Comparison of ENCODE assay signal across 12 mouse cellular contexts in the genomic region with DNA sequence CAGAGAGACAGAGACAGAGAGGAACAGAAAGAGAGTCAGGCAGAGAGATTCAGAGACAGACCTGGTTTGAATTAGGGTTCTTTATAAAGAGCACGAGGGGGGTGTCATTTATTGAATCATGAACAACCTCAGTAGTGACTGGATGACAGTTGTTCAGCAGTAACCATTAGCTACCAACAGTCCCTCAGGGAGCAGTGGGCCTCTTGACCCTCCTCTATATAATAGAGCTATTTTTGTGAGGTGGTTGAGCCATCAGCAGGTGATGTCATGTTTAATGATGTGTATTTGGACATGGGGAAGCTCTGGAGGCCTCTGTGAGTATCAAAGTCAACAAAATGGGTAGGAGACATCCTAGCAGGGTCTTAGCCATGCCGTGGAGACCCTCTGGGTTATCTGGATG. TPM values are rescaled to one million over a fixed set of nuclear protein-coding genes. Genes with fewer than 3 reads are reported as not detected.
DNase-seq lines count a peak whose midpoint lies in the region; ATAC-seq and TF ChIP-seq lines count a peak whose summit lies in the region.
"Had no signal": no experiment of that assay in that cellular context is flagged by ENCODE, and none has a peak within 500 bp of the region (broad histone marks: within the 10 kb centered on the region; RNA-seq: fewer than 3 reads in every experiment).

No protein-coding gene starts in this region.

- H3K27ac ChIP-seq in heart, embryonic 13.5 days (replicated peaks): peak overlapping the region; percentile 83
- peak overlapping the region; percentile 27; the same call in 1 of the 2 replicates for H3K27ac ChIP-seq in lung, embryonic 14.5 days (ENCODE audit: low read depth)
- peak overlapping the region; percentile 97 for H3K27ac ChIP-seq in bone marrow macrophage, adult 2 months (ENCODE audit: insufficient read depth, low read depth, low read length)
- H3K27ac ChIP-seq: embryonic facial prominence, embryonic 13.5 days; forebrain, embryonic 10.5 days; limb, embryonic 15.5 days had no signal

- H3K4me2 ChIP-seq in heart, embryonic 13.5 days: peak overlapping the region; percentile 8; the same call in 1 of the 2 replicates
- H3K4me2 ChIP-seq in lung, embryonic 14.5 days: no peak overlapping the region
- H3K4me2 ChIP-seq: embryonic facial prominence, embryonic 13.5 days; limb, embryonic 15.5 days had no signal

- WGBS in heart, embryonic 13.5 days: 30% methylated on average over 2 of the region's 2 CpGs
- WGBS in lung, embryonic 14.5 days: 67% methylated on average over 2 of the region's 2 CpGs
- 67% methylated on average over 2 of the region's 2 CpGs for WGBS in lung, adult 2 months

- intact Hi-C loops in heart, postnatal 36 days (cut with DNase I): loop anchor here (2.0 to 5.0 kb wide), 2 partner anchors 16 to 39 kb away; a partner anchor contains a TSS

- TF ChIP-seq POLR2A in lung, adult 2 months (IDR thresholded peaks at IDR 0.05; ENCODE audit: borderline replicate concordance, extremely low read depth, low read depth, low read length): no peak
- no peak for TF ChIP-seq POLR2A in bone marrow macrophage, adult 2 months (IDR thresholded peaks at IDR 0.05; ENCODE audit: borderline replicate concordance, low read depth, low read length)

- peaks cover 50% of the 10 kb centered on the region for H3K4me1 ChIP-seq in heart, embryonic 13.5 days
- peaks cover 16% of the 10 kb centered on the region; the same call in 1 of the 2 replicates for H3K4me1 ChIP-seq in lung, embryonic 14.5 days (ENCODE audit: insufficient read depth)
- H3K4me1 ChIP-seq in lung, adult 2 months (ENCODE audit: control insufficient read depth, insufficient read depth, low read length): peaks cover 16% of the 10 kb centered on the region
- peaks cover 51% of the 10 kb centered on the region for H3K4me1 ChIP-seq in bone marrow macrophage, adult 2 months (ENCODE audit: control insufficient read depth, insufficient read depth, low read length)

- H3K27me3 ChIP-seq in heart, embryonic 13.5 days (replicated peaks): no peaks in the 10 kb centered on the region
- no peaks in the 10 kb centered on the region for H3K27me3 ChIP-seq in lung, embryonic 14.5 days (ENCODE audit: insufficient read depth, low read length)
- H3K27me3 ChIP-seq: embryonic facial prominence, embryonic 13.5 days; limb, embryonic 15.5 days had no signal

- no peak for TF ChIP-seq CTCF in lung, embryonic 14.5 days (IDR thresholded peaks at IDR 0.05; ENCODE audit: low read depth)
- no peak for TF ChIP-seq CTCF in lung, adult 2 months (IDR thresholded peaks at IDR 0.05; ENCODE audit: insufficient read depth, low read length)
- TF ChIP-seq CTCF in bone marrow macrophage, adult 2 months (IDR thresholded peaks at IDR 0.05; ENCODE audit: low read depth, low read length): no peak

- ATAC-seq in heart, embryonic 13.5 days (ENCODE audit: extremely low read depth, insufficient number of reproducible peaks, low FRiP score, low TSS enrichment): no peak; the same call in 1 of the 2 replicates
- ATAC-seq in lung, embryonic 14.5 days (ENCODE audit: insufficient read depth): no peak
- peak; percentile 54 for ATAC-seq in monocyte, adult 5-6 weeks (replicated peaks; ENCODE audit: insufficient number of reproducible peaks, low FRiP score, low TSS enrichment, poor library complexity, severe bottlenecking)

- H3K9ac ChIP-seq in heart, embryonic 13.5 days: no peak overlapping the region
- no peak overlapping the region for H3K9ac ChIP-seq in lung, embryonic 14.5 days
- H3K9ac ChIP-seq: embryonic facial prominence, embryonic 13.5 days; limb, embryonic 15.5 days had no signal

- H3K9me3 ChIP-seq in heart, embryonic 13.5 days: no peaks in the 10 kb centered on the region
- no peaks in the 10 kb centered on the region for H3K9me3 ChIP-seq in lung, embryonic 14.5 days (ENCODE audit: low read depth, low read length)
- H3K9me3 ChIP-seq: embryonic facial prominence, embryonic 13.5 days; forebrain, embryonic 10.5 days; limb, embryonic 15.5 days had no signal

- peaks cover 11% of the 10 kb centered on the region for H3K36me3 ChIP-seq in heart, embryonic 13.5 days
- H3K36me3 ChIP-seq in lung, embryonic 14.5 days (ENCODE audit: insufficient read depth): no peaks in the 10 kb centered on the region
- H3K36me3 ChIP-seq: embryonic facial prominence, embryonic 13.5 days; forebrain, embryonic 10.5 days; limb, embryonic 15.5 days had no signal

- no peak for DNase-seq in heart, postnatal 36 days
- no peak for DNase-seq in lung, embryonic 14.5 days
- no peak for DNase-seq in lung, adult 2 months
- DNase-seq in ovary, postnatal 36 days (ENCODE audit: low spot score): no peak
- DNase-seq: cerebellum, adult 11-12 months had no signal

- no peak overlapping the region for H3K4me3 ChIP-seq in heart, embryonic 13.5 days
- H3K4me3 ChIP-seq in lung, embryonic 14.5 days (ENCODE audit: low read depth, low read length): no peak overlapping the region
- no peak overlapping the region for H3K4me3 ChIP-seq in lung, adult 2 months (replicated peaks; ENCODE audit: extremely low read depth, low read depth, low read length)
- H3K4me3 ChIP-seq in bone marrow macrophage, adult 2 months (ENCODE audit: insufficient read depth, low read length): peak overlapping the region; percentile 8; the same call in 1 of the 2 replicates
- H3K4me3 ChIP-seq: embryonic facial prominence, embryonic 13.5 days; forebrain, embryonic 10.5 days; limb, embryonic 15.5 days had no signal

RNA-seq across cellular contexts. Expression of a gene that starts 39.2 kb away (rescaled TPM):
- 27.8 and 29.0 TPM in 2 replicates for polyA plus RNA-seq in heart, embryonic 13.5 days (2015; fragmentation: Nextera tagmentation; extraction: Ambion mirVana)
- 10 to 100 TPM in 1 of 2 experiments, 1 to 10 TPM in 1; 8.6 to 10.5 TPM for total RNA-seq in heart, postnatal 36 days (2021)
- 14.9 and 17.9 TPM in 2 replicates for polyA plus RNA-seq in lung, embryonic 14.5 days (2014; fragmentation: Nextera tagmentation; extraction: Ambion mirVana)
- polyA plus RNA-seq in lung, adult 2 months (2012; rRNA removed): 9.0 and 10.4 TPM in 2 replicates
- polyA plus RNA-seq in bone marrow macrophage, adult 2 months (2012; ENCODE audit: insufficient read depth, insufficient read length, missing spikeins): 68.2 and 82.8 TPM in 2 replicates
- total RNA-seq in monocyte, adult 5-6 weeks (2017): 246 to 301 TPM (median 285 TPM) in 3 replicates
- polyA plus RNA-seq: C2C12 had no signal

Comparison
In these comparisons a context has a peak if more than half of its experiments do, and no peak if none do; other contexts are left out.
1. H3K27ac ChIP-seq: peak in every context shown above with its lines; median percentile 97 in bone marrow macrophage, adult 2 months; 83 in heart, embryonic 13.5 days; 27 in lung, embryonic 14.5 days.